Mouse (Mus musculus): ENCODE measurements around the gene Hoxc8.

Hoxc8 gene

DNA sequence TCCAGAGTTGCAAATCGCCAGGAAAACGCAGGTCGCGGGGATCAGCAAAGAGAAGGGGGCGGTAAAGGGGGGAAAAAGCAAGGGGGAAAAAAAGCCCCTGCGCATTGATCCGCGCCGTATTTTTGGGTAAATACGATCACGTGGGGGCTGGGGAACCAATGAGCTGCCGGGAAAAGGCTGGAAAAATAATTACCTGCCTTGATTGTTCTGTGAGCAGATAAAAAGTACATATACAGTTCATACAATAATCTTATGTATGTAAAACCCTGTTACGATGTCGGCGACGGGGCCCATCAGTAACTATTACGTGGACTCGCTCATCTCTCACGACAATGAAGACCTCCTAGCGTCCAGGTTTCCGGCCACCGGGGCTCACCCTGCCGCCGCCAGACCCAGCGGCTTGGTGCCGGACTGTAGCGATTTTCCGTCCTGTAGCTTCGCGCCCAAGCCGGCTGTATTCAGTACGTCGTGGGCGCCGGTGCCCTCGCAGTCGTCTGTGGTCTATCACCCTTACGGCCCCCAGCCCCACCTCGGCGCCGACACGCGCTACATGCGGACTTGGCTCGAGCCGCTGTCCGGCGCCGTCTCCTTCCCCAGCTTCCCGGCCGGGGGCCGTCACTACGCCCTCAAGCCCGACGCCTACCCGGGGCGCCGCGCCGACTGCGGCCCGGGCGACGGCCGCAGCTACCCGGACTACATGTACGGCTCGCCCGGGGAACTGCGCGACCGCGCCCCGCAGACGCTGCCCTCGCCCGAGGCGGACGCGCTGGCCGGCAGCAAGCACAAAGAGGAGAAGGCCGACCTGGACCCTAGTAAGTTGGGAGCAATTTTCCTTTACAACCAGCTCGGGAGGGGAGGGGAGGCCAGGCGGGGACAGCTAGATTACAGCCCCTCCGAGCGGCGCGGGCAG, 8.8 kb upstream of the Hoxc8 start:
- peak; percentile 80 for DNase-seq (ENCODE audit: low spot score)

DNA sequence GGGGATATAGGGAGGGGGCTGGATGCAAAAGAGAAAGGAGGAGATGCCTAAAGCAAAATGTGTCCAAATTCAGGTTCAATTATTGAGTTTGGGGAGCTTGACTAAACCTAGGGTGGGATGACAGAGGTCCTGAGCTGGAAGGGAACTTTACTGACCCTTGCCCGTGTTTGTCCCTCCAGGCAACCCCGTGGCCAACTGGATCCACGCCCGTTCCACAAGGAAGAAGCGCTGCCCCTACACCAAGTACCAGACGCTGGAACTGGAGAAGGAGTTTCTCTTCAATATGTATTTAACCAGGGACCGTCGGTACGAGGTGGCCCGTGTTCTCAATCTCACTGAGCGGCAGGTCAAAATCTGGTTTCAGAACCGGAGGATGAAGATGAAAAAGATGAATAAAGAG, 6.7 kb upstream of the Hoxc8 start:
- DNase-seq (ENCODE audit: low spot score): peak; percentile 40

DNA sequence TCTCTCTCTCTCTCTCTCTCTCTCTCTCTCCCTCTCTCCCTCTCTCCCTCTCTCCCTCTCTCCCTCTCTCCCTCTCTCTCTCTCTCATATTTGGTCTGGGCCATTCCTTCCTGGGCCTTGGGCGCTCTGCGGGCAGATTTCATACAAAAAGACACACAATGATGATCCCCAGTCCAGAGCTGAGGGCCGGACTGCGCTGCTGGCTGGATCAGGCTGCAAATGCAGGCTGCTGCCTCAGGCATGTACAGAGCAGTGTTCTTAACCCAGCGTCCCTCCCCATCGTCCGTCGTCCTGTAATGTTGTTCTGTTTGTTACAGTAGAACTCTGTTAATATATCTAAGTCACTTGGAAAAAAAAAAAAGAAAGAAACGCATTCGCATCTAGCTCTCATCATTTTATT, 5.9 kb upstream of the Hoxc8 start:
- peak; percentile 59 for DNase-seq (ENCODE audit: low spot score)

DNA sequence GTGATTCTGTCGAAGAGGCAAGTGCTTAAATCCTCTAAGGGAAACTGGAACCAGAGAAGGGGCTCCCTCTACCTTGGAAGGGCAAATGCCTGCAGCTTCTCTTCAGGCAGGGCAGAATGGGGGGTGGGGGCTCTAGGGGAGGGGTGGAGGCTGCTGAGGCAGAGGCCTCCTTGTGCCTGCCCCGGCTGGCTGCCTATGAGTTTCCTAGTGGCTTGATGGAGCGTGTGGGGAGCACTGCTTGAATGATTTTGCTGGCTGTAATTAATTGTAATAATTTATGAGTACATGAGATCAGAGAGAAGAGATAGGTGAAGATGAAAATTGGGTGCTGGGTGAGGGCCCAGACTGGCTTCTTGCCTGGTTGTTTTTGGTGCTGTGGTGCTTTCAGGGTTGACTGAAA, 5.5 kb upstream of the Hoxc8 start:
- DNase-seq (ENCODE audit: low spot score): peak; percentile 10

DNA sequence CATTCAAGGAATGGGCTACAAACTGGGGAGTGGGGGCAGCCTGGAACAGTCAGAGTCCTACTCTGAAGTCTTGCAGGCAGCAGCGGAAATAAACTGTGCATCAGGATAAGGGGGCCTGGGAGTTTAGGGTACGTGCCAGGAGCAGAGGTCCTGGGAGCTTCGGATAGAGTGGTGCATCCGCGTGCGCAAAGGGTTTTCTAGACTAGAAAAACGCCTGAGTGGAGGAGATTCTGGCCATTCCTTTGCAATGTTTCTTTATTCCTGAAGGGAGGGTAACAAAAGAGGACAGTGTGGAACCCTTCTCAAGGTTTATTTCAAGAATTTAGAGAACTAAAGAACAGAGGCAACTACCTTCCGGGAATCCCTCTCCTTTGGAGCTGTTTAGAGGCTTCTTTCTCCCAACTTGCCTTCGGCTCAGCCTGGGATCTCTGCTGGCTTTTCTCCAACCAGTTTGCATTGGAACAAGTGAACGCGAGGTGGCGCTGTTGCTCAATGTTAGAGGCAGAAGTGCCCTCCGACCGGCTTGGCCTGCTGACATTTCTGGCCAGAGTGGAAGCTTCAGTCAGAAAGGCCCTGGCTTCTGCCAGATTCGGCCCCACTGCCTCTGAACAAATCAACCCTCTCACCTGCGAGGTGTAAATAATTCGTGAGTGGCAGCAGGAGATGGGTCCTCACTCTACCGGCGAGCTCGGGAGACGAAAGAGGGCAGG, 3.1 kb upstream of the Hoxc8 start:
- DNase-seq (ENCODE audit: low spot score): peak; percentile 100

DNA sequence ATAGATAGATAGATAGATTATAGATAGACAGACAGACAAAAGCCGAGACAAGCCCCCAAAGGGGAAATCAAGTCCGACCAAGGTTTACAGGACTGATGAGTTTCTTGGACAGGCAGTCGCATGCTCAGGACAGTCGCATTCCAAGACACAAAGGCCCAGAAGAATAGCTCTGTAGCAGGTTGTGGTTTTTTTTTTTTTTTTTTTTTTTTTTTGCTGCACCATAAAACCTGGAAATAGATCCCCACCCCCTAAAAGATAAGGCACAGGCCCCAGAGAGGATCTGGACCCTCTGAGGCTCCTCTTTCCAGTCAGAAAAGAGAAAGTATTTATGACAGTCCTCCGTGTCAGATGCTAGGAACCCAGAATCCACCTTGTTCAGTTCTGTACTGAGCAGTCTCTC, 2.3 kb upstream of the Hoxc8 start:
- DNase-seq (ENCODE audit: low spot score): no peak

DNA sequence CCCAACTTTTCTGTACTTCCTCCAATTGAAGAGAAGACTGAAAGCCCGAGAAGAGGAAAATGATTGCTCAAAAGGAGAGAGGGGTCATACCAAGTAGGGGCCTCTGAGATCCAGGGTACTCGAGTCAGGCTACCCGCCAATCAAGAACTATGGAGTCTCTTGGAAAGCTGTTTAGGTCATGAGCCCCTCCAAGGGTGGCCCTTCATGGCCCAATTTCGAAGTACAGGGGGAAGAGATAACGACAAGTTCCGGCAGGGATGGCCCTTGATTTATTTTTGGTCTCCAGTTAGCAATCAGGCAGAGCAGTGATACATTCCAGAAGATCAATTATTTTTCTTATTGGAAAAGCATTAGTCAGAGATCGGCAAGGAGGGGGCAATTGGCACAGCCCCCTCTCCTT, 1.4 kb downstream of the Hoxc8 start:
- DNase-seq (ENCODE audit: low spot score): no peak

DNA sequence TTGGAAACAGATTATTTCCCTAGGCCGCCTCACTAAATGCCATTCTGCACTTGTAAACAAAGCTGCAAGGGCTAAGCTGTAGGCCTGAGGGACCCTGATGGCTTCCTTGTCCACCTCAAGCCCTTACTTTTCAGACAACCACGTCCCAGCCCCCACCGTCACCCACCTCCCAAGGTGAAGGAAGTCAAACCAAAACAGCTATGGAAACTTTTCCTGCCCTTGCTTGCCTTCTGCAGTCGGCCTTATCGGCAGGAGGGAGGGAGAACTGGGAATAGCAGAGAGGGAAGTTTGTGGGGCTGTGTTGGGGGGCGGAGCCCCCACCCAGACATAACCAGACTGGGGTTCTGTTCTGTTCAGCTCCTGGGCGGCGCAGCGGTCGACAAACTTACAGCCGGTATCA, 1.8 kb downstream of the Hoxc8 start:
- DNase-seq (ENCODE audit: low spot score): no peak

DNA sequence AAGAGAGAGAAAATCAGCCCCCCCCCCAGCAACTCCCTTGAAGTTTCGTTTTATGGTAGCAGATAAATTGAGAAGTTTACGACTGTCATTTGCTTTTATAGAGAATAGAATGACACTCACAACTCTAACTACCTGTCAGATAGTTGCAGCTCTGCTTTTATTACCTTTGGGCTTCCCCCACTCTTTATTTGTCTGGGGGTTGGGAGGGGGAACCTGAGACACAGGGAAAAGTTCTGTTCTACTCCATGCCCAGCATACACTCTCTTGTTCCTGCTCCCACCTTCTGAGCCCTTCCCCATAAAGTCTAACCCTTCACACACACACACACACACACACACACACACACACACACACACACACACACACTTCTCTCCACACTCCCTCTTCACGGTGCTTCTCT, 2.5 kb downstream of the Hoxc8 start:
- DNase-seq (ENCODE audit: low spot score): no peak

DNA sequence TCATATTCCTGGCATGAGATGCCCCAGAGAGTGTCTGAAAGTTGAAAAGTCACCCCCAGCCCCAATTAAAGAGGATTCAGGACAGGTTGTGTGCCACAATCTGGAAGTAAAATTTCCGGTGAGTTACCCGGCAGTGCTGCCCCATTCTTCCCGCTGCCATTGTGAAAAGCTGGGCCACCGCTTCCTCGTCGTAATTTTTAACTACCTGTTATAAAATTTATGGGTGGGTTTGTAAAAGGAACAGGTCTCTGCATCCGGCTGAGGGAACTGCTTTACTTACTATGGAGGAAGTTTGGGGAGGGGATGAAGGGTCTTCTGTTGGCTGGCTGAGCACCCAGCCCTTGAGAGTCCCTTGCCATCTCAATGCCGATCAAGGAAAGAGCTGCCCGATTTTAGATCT, 6.1 kb downstream of the Hoxc8 start:
- no peak for DNase-seq (ENCODE audit: low spot score)

DNA sequence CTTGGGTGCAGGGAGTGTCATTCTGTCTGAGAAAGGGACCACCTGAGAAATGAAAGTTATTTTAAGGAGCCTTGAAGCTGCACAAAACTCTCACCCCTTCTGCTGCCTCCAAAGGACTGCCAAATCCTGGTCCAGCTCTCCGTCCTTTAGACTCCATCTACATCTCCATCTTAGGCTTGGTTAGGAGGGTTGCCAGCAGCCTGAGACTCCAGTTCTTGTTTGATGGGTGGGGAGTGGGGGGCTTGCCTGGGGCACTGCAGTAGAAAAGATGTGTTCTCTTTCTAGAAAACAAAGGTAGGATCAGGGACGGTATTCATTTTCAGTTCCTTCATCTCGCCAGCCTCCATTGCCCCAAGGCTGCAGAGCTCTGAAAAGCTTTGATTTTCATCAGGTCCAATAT, 7.0 kb downstream of the Hoxc8 start:
- no peak for DNase-seq (ENCODE audit: low spot score)

DNA sequence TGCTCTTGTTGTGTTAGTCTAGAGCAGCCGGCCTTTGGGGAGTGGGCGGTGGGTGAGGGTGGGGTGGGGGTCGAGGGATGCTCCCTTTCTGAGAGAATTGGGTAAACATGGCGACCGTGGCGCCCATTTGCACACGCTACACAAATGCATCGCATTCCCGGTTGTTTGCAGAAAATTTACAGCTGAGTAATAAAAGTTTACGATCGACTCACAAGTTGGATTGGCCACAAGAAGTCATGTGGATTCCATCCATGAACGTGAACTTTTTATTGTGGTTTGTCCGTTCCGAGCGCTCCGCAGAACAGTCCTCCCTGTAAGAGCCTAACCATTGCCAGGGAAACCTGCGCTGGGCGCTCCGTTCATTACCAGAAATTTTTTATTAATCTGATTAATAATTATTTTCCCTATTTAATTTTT, 7.5 kb downstream of the Hoxc8 start, which contains the start of gene Hoxc6:
Gene Hoxc6 (plus strand): TSS at position 319 of the 417 bp plus-strand sequence.
- DNase-seq (ENCODE audit: low spot score): peak; percentile 76

DNA sequence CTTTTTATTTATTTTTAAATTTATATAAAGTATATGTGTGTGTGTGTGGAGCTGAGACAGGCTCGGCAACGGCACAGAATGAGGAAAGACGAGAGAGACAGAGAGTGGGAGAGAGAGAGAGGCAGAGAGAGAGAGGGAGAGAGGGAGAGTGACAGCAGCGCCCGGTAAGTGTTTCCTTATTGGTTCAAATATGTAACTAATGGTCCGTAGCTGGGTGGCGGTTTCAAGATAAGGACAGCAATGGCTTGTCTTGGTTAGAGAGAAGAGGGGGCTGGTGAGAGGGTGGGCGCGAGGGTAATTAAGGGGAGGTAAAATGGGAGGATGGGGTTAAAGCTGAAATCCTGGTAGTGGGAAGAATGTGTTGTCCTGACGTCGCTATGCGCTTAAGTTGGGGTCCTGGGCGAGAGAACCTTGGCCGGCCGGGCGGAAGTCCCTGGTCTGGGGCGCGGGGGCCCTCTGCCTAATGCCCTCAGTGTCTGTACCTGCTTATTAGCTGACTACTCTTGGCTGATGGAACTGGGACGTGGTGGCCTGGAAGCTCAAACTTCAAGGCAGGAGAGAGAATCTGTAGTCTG, 8.3 kb downstream of the Hoxc8 start:
- DNase-seq (ENCODE audit: low spot score): no peak

DNA sequence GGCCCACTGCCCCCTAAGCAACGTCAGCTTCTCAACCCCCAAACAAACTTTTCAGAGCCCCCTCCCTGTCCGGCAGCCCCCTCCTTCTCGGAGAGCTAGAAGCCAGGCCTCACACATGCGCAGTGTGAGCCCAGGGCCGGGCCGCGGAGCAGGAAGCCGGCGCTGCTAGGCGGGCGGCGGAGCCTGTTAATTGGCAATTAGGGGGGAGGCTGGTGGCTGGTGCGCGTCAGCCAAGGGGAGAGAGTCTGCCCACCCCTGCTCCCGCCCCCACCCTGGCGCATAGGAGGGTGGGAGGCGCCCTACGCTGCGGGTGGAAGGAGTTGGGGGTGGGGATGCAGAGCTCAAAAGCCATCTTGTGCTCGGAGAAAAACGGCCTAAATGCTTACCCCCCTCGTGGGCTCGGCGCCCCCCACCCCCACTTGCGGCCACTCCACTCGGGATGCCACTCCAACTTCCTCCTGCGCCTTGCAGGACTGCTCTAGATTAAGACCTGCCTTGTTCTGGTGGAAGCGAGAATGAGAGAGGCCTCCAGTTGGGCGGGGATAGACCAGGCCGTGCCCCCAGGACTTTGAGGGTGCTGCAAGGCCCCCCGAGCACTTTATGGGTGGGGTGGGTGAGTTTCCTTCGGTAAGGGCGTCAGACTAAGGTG, 8.9 kb downstream of the Hoxc8 start:
- peak; percentile 86 for DNase-seq (ENCODE audit: low spot score)

DNA sequence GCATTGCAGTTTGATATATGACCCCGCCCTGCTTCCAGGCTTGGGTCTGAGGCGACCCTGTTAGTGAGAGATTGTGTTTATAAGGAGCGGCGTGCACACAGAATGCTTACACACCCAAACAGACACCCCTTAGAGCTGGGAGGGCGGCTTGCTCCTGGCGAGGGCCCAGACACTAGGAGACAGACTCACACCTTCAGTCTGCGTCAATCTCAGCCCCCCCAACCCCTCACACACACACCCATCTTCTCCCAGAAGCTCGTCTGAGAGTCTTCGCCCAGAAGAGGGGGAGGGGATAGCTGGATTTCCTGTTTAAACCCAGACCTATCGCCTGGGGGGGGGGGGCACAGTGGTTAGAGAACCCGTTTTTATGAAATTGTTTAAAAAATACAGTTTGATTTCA, 9.5 kb downstream of the Hoxc8 start:
- DNase-seq (ENCODE audit: low spot score): no peak

DNA sequence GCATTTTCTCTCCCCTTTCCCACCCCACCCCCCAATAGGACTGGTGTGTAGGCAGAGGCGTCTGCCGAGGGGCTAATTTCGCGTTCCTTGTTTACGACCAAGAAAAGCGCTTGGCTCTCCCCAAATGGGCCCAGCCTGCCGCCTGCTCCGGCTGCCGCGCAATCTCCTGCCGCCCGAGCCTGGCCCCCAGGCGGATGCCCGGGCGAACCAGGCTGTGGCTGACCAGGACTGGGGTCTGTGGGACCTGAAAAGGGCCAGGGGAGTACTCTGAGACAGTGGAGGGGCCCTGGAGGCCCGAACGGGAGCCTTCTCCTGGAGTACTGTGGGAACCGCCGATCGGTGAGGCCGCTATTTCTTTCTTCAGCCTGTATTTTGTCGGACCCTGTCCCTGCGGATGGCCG, 10.1 kb downstream of the Hoxc8 start:
- no peak for DNase-seq (ENCODE audit: low spot score)

DNA sequence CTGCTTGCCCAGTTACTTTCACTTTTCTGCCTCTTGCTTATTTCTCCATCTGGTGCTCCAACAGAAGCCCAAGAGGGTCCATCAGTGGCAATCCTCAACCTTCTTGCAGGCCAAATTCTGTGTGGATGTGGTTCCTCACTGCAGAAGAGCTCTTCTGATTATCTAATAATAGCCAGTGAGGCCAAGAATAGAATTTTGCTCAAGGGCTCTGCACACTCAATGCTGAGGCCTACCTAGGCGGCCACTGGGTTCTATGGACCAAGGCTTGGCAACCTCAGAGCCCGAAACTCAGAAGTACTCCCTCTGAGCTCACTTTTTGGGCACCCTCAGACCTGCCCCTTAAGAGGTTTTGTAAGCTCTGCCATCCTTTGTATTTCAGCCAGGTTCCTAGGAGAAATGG, 11.0 kb downstream of the Hoxc8 start:
- DNase-seq (ENCODE audit: low spot score): no peak

DNA sequence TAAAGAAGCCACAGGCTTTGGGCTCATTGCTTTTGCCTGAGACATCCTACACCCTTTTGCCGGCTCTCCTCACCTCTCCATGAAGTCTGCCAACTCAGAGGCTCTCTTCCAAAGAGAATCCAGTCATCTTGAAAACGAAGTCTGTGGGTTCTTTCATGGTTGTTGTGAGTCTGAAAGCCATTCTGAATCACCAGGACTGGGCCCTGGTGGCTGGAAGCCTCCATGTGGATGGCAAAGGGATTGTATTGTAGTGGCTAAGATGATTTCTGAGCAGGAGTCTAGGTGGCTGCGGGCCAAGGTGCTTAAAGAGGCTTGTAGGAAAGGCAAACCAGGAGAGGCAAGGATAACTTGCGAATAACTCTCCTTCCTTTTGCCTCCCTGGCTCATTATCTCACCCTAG, 11.7 kb downstream of the Hoxc8 start:
- DNase-seq (ENCODE audit: low spot score): no peak

DNA sequence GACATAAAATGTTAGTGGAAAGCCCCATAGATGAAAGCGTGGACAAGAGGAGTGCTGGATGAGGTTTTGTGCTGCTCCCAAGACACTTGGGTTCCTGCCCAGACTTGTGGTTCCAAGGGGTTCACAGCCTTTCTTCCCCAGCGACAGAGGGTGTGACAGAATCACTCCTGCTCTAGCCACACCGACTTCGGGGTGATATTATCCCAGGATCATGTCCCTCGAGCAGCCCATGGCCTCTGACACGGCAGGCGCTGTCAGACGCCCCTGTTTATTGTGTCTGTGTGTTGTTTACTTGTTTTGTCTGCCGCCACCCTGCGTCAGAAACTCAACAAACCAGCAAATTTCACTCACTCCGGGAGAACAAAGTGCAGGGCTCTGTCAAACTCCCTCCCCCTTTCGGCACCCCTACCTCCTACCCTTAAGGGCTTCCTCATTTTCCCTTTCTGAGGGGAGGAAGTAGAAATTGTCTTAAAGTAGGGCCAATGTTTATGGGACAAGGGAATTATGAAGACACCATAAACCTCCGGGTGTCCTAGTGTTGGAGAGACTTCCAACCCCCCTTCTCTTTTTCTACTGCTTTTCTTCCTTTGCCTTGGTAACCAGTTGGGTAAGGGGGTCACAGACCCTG, 12.5 kb downstream of the Hoxc8 start:
- no peak for DNase-seq (ENCODE audit: low spot score)

DNA sequence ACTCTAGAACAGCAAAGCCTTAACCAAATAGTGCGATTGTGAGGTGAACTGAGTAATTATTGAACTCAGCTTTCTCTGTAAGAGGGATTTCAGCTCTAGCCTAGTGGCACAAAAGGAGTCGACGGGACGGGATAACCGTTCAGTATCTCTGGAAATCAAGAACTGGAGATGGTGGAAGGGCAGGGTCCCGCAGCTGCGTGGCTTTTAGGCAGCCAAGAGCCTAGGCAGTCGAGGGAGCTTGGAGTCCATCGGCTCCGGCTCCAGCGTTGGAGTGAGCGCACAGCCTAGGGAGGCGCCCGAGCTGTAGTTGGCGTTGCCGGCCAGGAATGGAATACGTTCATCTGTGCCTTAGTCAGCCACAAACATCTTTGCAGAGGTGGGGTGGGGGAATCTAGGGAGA, 14.9 kb downstream of the Hoxc8 start:
- peak; percentile 74 for DNase-seq (ENCODE audit: low spot score)

DNA sequence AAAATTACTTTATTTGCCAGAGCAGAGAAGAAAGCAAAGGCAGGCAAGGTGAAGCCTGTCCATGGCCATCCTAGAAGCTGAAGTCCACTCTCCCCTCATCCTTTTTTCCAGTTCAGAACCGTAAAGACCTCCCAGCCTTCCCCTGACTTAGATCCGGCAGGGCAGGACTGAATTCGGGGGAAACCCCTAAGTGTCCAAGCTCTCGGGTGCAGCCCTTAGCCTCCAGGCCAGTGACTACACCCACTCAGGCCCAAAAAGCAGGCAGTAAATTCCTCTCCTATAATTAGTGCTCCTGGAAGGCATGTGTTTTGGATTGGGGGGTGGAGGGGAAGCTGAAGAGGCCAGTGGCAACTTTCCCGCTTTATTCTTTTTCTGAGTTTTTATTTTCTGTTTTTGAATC, 15.4 kb downstream of the Hoxc8 start:
- DNase-seq (ENCODE audit: low spot score): peak; percentile 16

DNA sequence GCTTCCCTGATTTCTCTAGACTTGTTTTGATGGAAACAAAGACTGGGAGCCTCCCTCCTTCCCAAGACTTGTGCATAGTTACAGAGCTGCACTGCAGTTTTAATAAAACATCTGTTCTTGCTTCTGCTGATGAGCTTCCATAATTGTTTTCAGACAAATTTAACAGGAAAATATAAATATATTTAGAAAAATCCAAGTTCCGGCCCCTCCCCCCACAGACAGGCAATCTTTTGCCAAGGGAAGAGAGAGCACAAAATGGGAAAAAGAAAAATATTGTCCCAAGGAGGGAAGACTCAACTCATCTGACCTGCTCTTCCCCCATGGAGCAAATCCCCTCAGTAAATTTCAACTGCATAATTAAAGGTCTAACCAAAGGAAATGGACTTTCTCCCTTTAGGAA, 15.9 kb downstream of the Hoxc8 start:
- no peak for DNase-seq (ENCODE audit: low spot score)
